Mouse (Mus musculus) retina, adult 2 months (tissue): ENCODE measurements around the gene Rab15.
"Not testable (repeated sequence)": the region's sequence is repeated elsewhere in the genome, so short reads cannot be mapped to it uniquely, and the experiment has no call there.

Experiments
- DNase-seq: peaks from one replicate; pipeline ENCODE4 v3.0.0-alpha.2; 2012; ENCODE audit warnings: low read depth, low spot score

Gene Rab15

GRCm38 (mm10) chr12:76818908-76819307, 3.8 kb downstream of the Rab15 start:
- no peak for DNase-seq

- no peak for DNase-seq
Observed at GRCm38 (mm10) chr12:76818120-76818519, 4.6 kb downstream of the Rab15 start.

- DNase-seq, result no peak
Observed at GRCm38 (mm10) chr12:76817176-76817575, 5.5 kb downstream of the Rab15 start.

GRCm38 (mm10) chr12:76816720-76817119, 6.0 kb downstream of the Rab15 start:
- DNase-seq, result no peak

GRCm38 (mm10) chr12:76814120-76814519, 8.6 kb downstream of the Rab15 start:
- no peak for DNase-seq

- DNase-seq, result no peak
Observed at GRCm38 (mm10) chr12:76813543-76813942, 9.2 kb downstream of the Rab15 start.

DNA sequence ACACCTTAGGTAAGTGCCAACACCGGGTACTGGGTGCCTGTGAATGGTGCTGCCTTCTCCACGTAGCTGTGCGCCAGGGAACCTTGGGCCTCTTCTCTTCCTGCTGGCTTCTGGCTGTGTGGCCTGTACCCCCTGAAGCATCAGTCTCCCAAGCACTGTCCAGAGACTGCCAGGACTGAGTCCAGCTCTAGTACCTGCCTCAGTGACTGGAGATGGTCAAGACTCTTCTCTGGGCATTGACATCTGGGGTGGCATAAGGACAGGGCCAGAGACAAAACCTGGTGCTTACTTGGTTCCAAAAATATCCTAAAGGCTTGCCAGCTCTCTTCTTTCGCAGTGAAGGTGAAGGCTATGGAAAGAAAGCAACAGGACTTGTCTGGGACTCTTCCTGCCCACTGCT, 11.7 kb downstream of the Rab15 start:
- no peak for DNase-seq

- no peak for DNase-seq
Observed at GRCm38 (mm10) chr12:76810491-76810890, 12.2 kb downstream of the Rab15 start.

DNA sequence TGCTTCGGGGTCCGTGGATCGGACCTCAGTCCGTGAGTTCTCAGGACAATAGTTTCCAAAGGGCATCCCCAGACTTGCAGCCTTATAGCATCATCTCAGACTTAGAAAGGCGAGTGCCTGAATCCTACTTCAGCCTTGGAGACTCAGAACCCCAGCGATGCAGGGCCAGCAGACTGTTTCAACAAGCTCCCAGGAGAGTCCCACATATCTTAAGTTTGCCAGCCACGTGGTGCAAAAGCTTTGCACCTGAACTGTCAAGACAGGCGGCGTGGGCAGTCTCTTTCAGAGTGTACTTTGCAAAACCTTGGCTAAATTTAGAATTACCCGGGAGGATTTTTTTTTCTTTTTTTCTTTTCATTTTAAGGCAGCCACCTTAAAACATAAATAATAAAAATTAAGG, 14.9 kb downstream of the Rab15 start:
- no peak for DNase-seq

GRCm38 (mm10) chr12:76805056-76805811, 17.5 kb downstream of the Rab15 start:
- DNase-seq, result no peak

GRCm38 (mm10) chr12:76803700-76804252, 18.9 kb downstream of the Rab15 start:
- no peak for DNase-seq

DNA sequence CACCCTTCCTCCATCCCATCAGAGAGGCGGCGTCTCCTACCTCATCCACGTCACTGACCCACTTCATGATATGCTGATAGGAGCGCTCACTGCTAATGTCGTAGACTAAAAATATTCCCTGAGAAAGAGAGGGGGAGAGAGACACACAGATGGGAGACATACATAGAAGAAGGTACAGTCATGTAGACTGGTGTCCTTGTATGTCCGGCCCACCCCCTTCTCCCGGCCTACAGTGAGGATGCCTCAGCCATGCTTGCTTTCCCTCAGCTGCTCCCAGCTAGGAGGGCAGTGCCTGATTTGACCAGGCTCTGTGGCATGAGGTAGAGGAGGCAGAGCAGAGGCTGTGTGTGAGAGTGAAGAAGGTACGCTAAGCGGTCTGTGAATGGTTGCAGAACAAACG, 19.7 kb downstream of the Rab15 start:
- no peak for DNase-seq

DNA sequence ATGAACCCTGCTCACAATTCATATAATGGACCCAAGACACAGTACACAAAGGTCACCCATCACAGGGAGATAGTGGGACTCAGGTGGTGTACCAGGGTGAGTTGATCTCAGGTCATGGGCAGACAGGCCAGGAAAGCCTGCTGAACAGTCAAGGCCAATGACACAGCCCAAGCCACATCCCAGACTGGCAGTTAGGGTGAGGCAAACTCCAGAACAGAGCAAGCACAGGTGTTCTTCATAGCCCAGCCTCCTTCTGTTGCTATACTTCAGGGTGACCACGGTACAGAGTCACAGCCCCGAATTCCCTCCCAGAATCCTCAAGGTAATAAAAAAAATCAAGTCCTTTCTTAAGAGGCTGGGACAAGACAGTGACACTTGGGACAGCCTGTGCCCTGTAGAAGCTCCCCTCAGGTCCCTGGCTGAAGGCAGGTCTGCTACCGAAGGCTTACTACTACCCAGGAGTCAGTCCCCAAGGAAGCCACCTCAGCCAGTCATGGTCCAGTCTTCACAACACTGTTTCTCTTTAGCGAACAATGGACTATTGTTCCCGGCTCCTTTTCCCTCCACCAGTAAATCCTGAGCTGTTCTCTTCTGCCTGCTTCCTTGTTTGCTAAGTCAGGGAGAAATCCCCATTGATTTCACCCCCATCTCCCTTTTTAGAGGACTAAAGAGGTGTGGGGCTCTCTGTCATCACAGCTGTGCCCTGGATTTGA, 24.5 kb downstream of the Rab15 start:
- no peak for DNase-seq

GRCm38 (mm10) chr12:76796938-76797539, 25.7 kb downstream of the Rab15 start:
- DNase-seq, result no peak

DNA sequence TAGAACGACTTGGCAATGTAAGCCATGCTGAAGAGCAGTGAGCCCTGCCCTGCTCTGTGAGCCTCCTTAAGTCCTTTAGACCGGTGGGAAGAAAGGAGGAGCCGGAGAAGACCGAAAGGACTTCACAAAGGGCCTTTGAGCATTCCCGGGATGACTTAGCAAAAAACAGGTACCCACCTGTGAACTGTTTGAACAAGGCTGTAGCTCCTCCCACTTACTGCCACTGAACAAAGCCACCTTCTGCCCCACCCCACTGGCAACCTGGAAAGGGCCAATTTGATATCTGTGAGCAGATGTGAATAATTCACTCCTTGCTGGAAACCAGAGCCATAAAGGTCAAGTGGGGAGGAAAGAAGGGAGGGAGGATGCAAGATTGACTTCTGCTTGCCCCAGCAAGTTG, 27.4 kb downstream of the Rab15 start, which contains the start of gene Gpx2:
TSS of gene Gpx2 (minus strand) at position 205 of the 400 bp plus-strand sequence.
- DNase-seq, result no peak

GRCm38 (mm10) chr12:76792540-76792939, 30.2 kb downstream of the Rab15 start:
- DNase-seq, result not testable (repeated sequence)

DNA sequence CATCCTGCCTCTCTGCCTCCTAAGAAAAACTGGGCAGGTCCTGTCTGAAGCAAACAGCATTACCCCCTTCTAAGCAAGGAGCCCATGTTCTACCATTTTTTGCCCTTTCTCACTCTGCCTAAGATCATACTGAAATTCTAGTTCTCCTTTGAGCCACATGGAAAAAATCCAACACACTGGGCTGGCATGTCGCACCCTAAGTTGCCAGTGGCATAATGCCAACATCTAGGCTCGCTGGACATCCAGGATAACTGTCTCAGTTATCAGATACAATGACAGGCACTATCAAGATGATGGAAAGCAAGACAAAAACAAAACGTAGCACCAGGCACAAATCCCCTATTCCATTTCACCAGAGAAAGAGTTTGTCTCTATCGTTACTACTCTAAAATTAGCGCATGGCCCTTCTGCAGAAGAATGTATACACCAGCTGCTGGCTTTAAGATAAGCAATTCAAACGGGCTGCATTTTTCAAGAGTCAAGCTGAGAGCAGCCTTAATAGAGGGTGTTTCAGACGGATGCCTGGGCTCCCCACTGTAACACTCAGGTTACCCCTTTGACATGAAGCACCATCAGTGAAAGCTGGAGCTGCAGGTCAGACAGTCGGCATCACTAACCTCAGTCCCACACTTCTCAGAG, 32.1 kb downstream of the Rab15 start:
- no peak for DNase-seq

- no peak for DNase-seq
Observed at GRCm38 (mm10) chr12:76784056-76784619, 38.6 kb downstream of the Rab15 start.

GRCm38 (mm10) chr12:76780639-76781468, 41.9 kb downstream of the Rab15 start:
- DNase-seq, result no peak

GRCm38 (mm10) chr12:76779951-76780350, 42.8 kb downstream of the Rab15 start:
- DNase-seq, result no peak
